Mouse (Mus musculus) midbrain, postnatal 0 days (tissue): ENCODE data around the gene Shc4. TPM values are rescaled to one million over a fixed set of nuclear protein-coding genes. Genes with fewer than 3 reads are reported as not detected.

ENCODE experiments used
- ATAC-seq: fragments of 200-750 bp; cut with Nextera tagmentation; 2 replicates; pipeline ENCODE4 v1.8.0; 2017; ENCODE audit warnings: moderate number of reproducible peaks, mild to moderate bottlenecking, moderate TSS enrichment, moderate library complexity; ENCODE audit not compliant: low FRiP score
- DNase-seq: peaks from one replicate; pipeline ENCODE4 v3.0.0-alpha.2; 2015; ENCODE audit warnings: low spot score
- H3K27ac ChIP-seq: fragments of 300-500 bp; sonication (generic); 2 replicates; pipeline ENCODE4 v1.5.1; 2014; ENCODE audit warnings: low read depth, mild to moderate bottlenecking, low read length, mixed read lengths
- H3K27me3 ChIP-seq: fragments of 300-500 bp; sonication (generic); 2 replicates; pipeline ENCODE4 v1.6.1; 2014; ENCODE audit warnings: low read length, control low read depth, mixed read lengths; ENCODE audit not compliant: insufficient read depth
- H3K36me3 ChIP-seq: fragments of 300-500 bp; sonication (generic); 2 replicates; pipeline ENCODE4 v1.6.1; 2014; ENCODE audit warnings: low read length, control low read depth, mixed read lengths; ENCODE audit not compliant: insufficient read depth
- H3K4me1 ChIP-seq: fragments of 300-500 bp; sonication (generic); 2 replicates; pipeline ENCODE4 v1.6.1; 2014; ENCODE audit warnings: mild to moderate bottlenecking, control low read depth, antibody characterized with exemption, low read length, mixed read lengths; ENCODE audit not compliant: insufficient read depth
- H3K4me2 ChIP-seq: fragments of 300-500 bp; sonication (generic); 2 replicates; pipeline ENCODE4 v1.6.1; 2014; ENCODE audit warnings: low read depth, mild to moderate bottlenecking, low read length, mixed read lengths; ENCODE audit not compliant: poor library complexity, severe bottlenecking
- H3K4me3 ChIP-seq: fragments of 300-500 bp; sonication (generic); 2 replicates; pipeline ENCODE4 v1.5.1; 2014; ENCODE audit warnings: low read depth, mild to moderate bottlenecking, low read length, moderate library complexity
- H3K9ac ChIP-seq: fragments of 300-500 bp; sonication (generic); replicated peaks from 2 replicates; pipeline ENCODE4 v1.6.1; 2014; ENCODE audit warnings: mild to moderate bottlenecking, low read length, moderate library complexity, mixed read lengths; ENCODE audit not compliant: poor library complexity, severe bottlenecking
- H3K9me3 ChIP-seq: fragments of 300-500 bp; sonication (generic); 2 replicates; pipeline ENCODE4 v1.6.1; 2016; ENCODE audit warnings: low read length, control low read depth
- CTCF ChIP-seq: IDR thresholded peaks from 2 replicates; pipeline ENCODE4 v1.5.1; 2016; ENCODE audit warnings: antibody characterized with exemption, mild to moderate bottlenecking
- WGBS: fragments of 180-500 bp; shearing (Covaris S2); extraction: QIAGEN DNeasy Blood & Tissue Kit; methylation state at CpG from one replicate; pipeline ENCODE4 v1.1.7; 2014; 5-methylcytosine and 5-hydroxymethylcytosine counted together
- polyA plus RNA-seq: library from polyadenylated mRNA; unstranded; fragments of >200 nt; fragmentation: Nextera tagmentation; extraction: Ambion mirVana; gene quantifications from 2 replicates; pipeline ENCODE4 v1.2.1, GENCODE M21; 2015
- total RNA-seq: library from RNA; depleted of rRNA; stranded (reverse); fragments of >200 nt; gene quantifications from 2 replicates; pipeline ENCODE4 v1.2.3, GENCODE M21; 2014

Shc4 gene
- total and polyA plus RNA-seq, 2 experiments from 2014 or later, result 2.8 to 6.7 TPM

GRCm38 (mm10) chr2:125650038-125650437, 73.9 kb downstream of the Shc4 start:
- no peak for TF ChIP-seq CTCF
- no peaks in the 10 kb centered on the region for H3K36me3 ChIP-seq
- H3K4me1 ChIP-seq, result no peaks in the 10 kb centered on the region
- no peak overlapping the region for H3K27ac ChIP-seq
- no peaks in the 10 kb centered on the region for H3K9me3 ChIP-seq
- no peak overlapping the region for H3K9ac ChIP-seq
- DNase-seq (no peak), ATAC-seq (no peak)
- no peak overlapping the region for H3K4me3 ChIP-seq
- 93% methylated on average over 5 of the region's 5 CpGs for WGBS
- H3K27me3 ChIP-seq, result no peaks in the 10 kb centered on the region
- no peak overlapping the region for H3K4me2 ChIP-seq

- DNase-seq, result no peak
- 64% methylated on average over 6 of the region's 6 CpGs for WGBS
- Histone ChIP-seq H3K9ac (no peak overlapping the region), H3K27ac (no peak overlapping the region), H3K4me3 (no peak overlapping the region), H3K27me3 (no peaks in the 10 kb centered on the region), H3K4me2 (no peak overlapping the region), H3K36me3 (no peaks in the 10 kb centered on the region), H3K9me3 (no peaks in the 10 kb centered on the region), H3K4me1 (no peaks in the 10 kb centered on the region)
- no peak for ATAC-seq
- no peak for TF ChIP-seq CTCF
Observed at GRCm38 (mm10) chr2:125644912-125645311, 79.0 kb downstream of the Shc4 start.

- Histone ChIP-seq H3K4me3 (no peak overlapping the region), H3K9ac (no peak overlapping the region), H3K9me3 (no peaks in the 10 kb centered on the region), H3K4me1 (no peaks in the 10 kb centered on the region), H3K27me3 (no peaks in the 10 kb centered on the region), H3K4me2 (no peak overlapping the region), H3K36me3 (no peaks in the 10 kb centered on the region; the same call in 1 of the 2 replicates), H3K27ac (no peak overlapping the region)
- DNase-seq (no peak), ATAC-seq (no peak)
- no peak for TF ChIP-seq CTCF
- 90% methylated on average over 7 of the region's 7 CpGs for WGBS
Observed at GRCm38 (mm10) chr2:125637331-125637730, 86.6 kb downstream of the Shc4 start.

GRCm38 (mm10) chr2:125630010-125630409, 93.9 kb downstream of the Shc4 start:
- TF ChIP-seq CTCF, result no peak
- no peak for ATAC-seq
- WGBS, result 92% methylated on average over 2 of the region's 2 CpGs

GRCm38 (mm10) chr2:125628487-125628886, 95.5 kb downstream of the Shc4 start:
- Histone ChIP-seq H3K4me1 (no peaks in the 10 kb centered on the region), H3K36me3 (no peaks in the 10 kb centered on the region), H3K4me2 (no peak overlapping the region), H3K9me3 (no peaks in the 10 kb centered on the region), H3K4me3 (no peak overlapping the region), H3K27ac (no peak overlapping the region), H3K9ac (no peak overlapping the region), H3K27me3 (no peaks in the 10 kb centered on the region)
- 85% methylated on average over 6 of the region's 6 CpGs for WGBS
- no peak for ATAC-seq
- TF ChIP-seq CTCF, result no peak
- DNase-seq, result no peak

More at GRCm38 (mm10) chr2:125630010-125630409, 93.9 kb downstream of the Shc4 start:
- H3K27me3 ChIP-seq, result no peaks in the 10 kb centered on the region
- H3K4me1 ChIP-seq, result no peaks in the 10 kb centered on the region
- no peaks in the 10 kb centered on the region for H3K36me3 ChIP-seq
- no peaks in the 10 kb centered on the region for H3K9me3 ChIP-seq
- H3K4me2 ChIP-seq, result no peak overlapping the region
- H3K4me3 ChIP-seq, result no peak overlapping the region
- H3K27ac ChIP-seq, result no peak overlapping the region
- H3K9ac ChIP-seq, result no peak overlapping the region
- no peak for DNase-seq

- H3K36me3 ChIP-seq, result no peaks in the 10 kb centered on the region
- TF ChIP-seq CTCF, result no peak
- H3K9me3 ChIP-seq, result no peaks in the 10 kb centered on the region
- DNase-seq (no peak), ATAC-seq (no peak)
- H3K27ac ChIP-seq, result no peak overlapping the region
- H3K9ac ChIP-seq, result no peak overlapping the region
- no peak overlapping the region for H3K4me3 ChIP-seq
- no peaks in the 10 kb centered on the region for H3K27me3 ChIP-seq
- WGBS, result 88% methylated on average over 4 of the region's 4 CpGs
- no peak overlapping the region for H3K4me2 ChIP-seq
- H3K4me1 ChIP-seq, result no peaks in the 10 kb centered on the region
Observed at GRCm38 (mm10) chr2:125626536-125626935, 97.4 kb downstream of the Shc4 start.
